Mouse (Mus musculus): ENCODE measurements around the gene Dspp. TPM values are rescaled to one million over a fixed set of nuclear protein-coding genes. Genes with fewer than 3 reads are reported as not detected.

The Dspp gene
- polyA plus RNA-seq, 1 experiment from 2014 or later: not detected

DNA sequence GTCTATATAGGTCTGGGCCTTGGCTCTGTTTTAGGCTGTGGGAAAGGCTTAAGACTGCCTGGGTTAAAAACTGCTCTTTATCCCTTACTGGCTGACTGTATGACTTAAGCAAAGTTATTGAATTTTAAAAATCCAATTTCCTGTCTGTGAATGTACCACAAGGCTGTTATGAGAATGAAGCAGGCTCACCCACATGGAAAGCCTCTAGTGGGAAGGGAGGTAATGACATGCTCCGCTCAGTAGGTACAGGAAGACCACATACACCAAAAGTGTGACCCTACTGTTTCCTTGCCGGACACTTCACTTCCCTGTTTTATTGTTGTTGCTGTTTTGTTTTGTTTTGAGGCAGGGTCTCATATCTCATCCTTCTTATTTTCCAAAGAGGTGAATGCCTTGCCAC lies 29.4 kb upstream of the Dspp start:
- Histone ChIP-seq H3K4me3 (ENCODE audit: low read length) (no peak overlapping the region), H3K9me3 (ENCODE audit: control insufficient read depth, low read length) (no peaks in the 10 kb centered on the region), H3K27ac (ENCODE audit: low read length) (no peak overlapping the region), H3K4me2 (ENCODE audit: low read depth, low read length) (no peak overlapping the region), H3K4me1 (replicated peaks; ENCODE audit: control insufficient read depth, insufficient read depth, low read length) (peaks cover 5% of the 10 kb centered on the region; the same call in 1 of the 2 replicates), H3K9ac (ENCODE audit: low read length) (no peak overlapping the region), H3K36me3 (ENCODE audit: control insufficient read depth, insufficient read depth, low read length) (no peaks in the 10 kb centered on the region), H3K27me3 (ENCODE audit: control insufficient read depth, insufficient read depth, low read depth, low read length) (no peaks in the 10 kb centered on the region)
- WGBS: 77% methylated on average over 2 of the region's 2 CpGs
- no peak for ATAC-seq (ENCODE audit: low read depth)

GRCm38 (mm10) chr5:104144057-104144456 lies 26.5 kb upstream of the Dspp start:
- Histone ChIP-seq H3K4me3 (ENCODE audit: low read length) (no peak overlapping the region), H3K4me2 (ENCODE audit: low read depth, low read length) (no peak overlapping the region), H3K4me1 (replicated peaks; ENCODE audit: control insufficient read depth, insufficient read depth, low read length) (no peaks in the 10 kb centered on the region), H3K9ac (ENCODE audit: low read length) (no peak overlapping the region), H3K36me3 (ENCODE audit: control insufficient read depth, insufficient read depth, low read length) (no peaks in the 10 kb centered on the region), H3K27me3 (ENCODE audit: control insufficient read depth, insufficient read depth, low read depth, low read length) (no peaks in the 10 kb centered on the region), H3K9me3 (ENCODE audit: control insufficient read depth, low read length) (no peaks in the 10 kb centered on the region), H3K27ac (ENCODE audit: low read length) (no peak overlapping the region)
- WGBS: 68% methylated on average over 4 of the region's 4 CpGs
- ATAC-seq (ENCODE audit: low read depth): no peak

GRCm38 (mm10) chr5:104149349-104149748 lies 21.2 kb upstream of the Dspp start:
- H3K9me3 ChIP-seq (ENCODE audit: control insufficient read depth, low read length): no peaks in the 10 kb centered on the region
- H3K4me1 ChIP-seq (replicated peaks; ENCODE audit: control insufficient read depth, insufficient read depth, low read length): no peaks in the 10 kb centered on the region
- ATAC-seq (ENCODE audit: low read depth): peak; percentile 88
- 49% methylated on average over 7 of the region's 7 CpGs for WGBS
- H3K4me3 ChIP-seq (ENCODE audit: low read length): no peak overlapping the region
- no peaks in the 10 kb centered on the region for H3K36me3 ChIP-seq (ENCODE audit: control insufficient read depth, insufficient read depth, low read length)
- peak overlapping the region; percentile 62 for H3K27ac ChIP-seq (ENCODE audit: low read length)
- H3K9ac ChIP-seq (ENCODE audit: low read length): no peak overlapping the region
- H3K4me2 ChIP-seq (ENCODE audit: low read depth, low read length): no peak overlapping the region
- no peaks in the 10 kb centered on the region for H3K27me3 ChIP-seq (ENCODE audit: control insufficient read depth, insufficient read depth, low read depth, low read length)

- Histone ChIP-seq H3K9me3 (ENCODE audit: control insufficient read depth, low read length) (no peaks in the 10 kb centered on the region), H3K9ac (ENCODE audit: low read length) (no peak overlapping the region), H3K36me3 (ENCODE audit: control insufficient read depth, insufficient read depth, low read length) (no peaks in the 10 kb centered on the region), H3K4me3 (ENCODE audit: low read length) (no peak overlapping the region), H3K27ac (ENCODE audit: low read length) (no peak overlapping the region), H3K4me2 (ENCODE audit: low read depth, low read length) (no peak overlapping the region), H3K27me3 (ENCODE audit: control insufficient read depth, insufficient read depth, low read depth, low read length) (no peaks in the 10 kb centered on the region), H3K4me1 (replicated peaks; ENCODE audit: control insufficient read depth, insufficient read depth, low read length) (no peaks in the 10 kb centered on the region)
- 84% methylated on average over 6 of the region's 6 CpGs for WGBS
- no peak for ATAC-seq (ENCODE audit: low read depth)
Observed at GRCm38 (mm10) chr5:104150196-104150595, 20.3 kb upstream of the Dspp start.

GRCm38 (mm10) chr5:104157701-104158100 lies 12.8 kb upstream of the Dspp start:
- H3K4me2 ChIP-seq (ENCODE audit: low read depth, low read length): no peak overlapping the region
- ATAC-seq (ENCODE audit: low read depth): no peak
- H3K9ac ChIP-seq (ENCODE audit: low read length): no peak overlapping the region
- no peaks in the 10 kb centered on the region for H3K36me3 ChIP-seq (ENCODE audit: control insufficient read depth, insufficient read depth, low read length)
- peaks cover 9% of the 10 kb centered on the region; the same call in 1 of the 2 replicates for H3K4me1 ChIP-seq (replicated peaks; ENCODE audit: control insufficient read depth, insufficient read depth, low read length)
- H3K27me3 ChIP-seq (ENCODE audit: control insufficient read depth, insufficient read depth, low read depth, low read length): no peaks in the 10 kb centered on the region
- H3K9me3 ChIP-seq (ENCODE audit: control insufficient read depth, low read length): no peaks in the 10 kb centered on the region
- H3K4me3 ChIP-seq (ENCODE audit: low read length): no peak overlapping the region
- no peak overlapping the region for H3K27ac ChIP-seq (ENCODE audit: low read length)
- WGBS: 77% methylated on average over 7 of the region's 7 CpGs

- peaks cover 9% of the 10 kb centered on the region; the same call in 1 of the 2 replicates for H3K4me1 ChIP-seq (replicated peaks; ENCODE audit: control insufficient read depth, insufficient read depth, low read length)
- ATAC-seq (ENCODE audit: low read depth): no peak
- WGBS: 72% methylated on average over 7 of the region's 7 CpGs
- no peak overlapping the region for H3K4me2 ChIP-seq (ENCODE audit: low read depth, low read length)
- no peaks in the 10 kb centered on the region for H3K9me3 ChIP-seq (ENCODE audit: control insufficient read depth, low read length)
- no peak overlapping the region for H3K9ac ChIP-seq (ENCODE audit: low read length)
- H3K36me3 ChIP-seq (ENCODE audit: control insufficient read depth, insufficient read depth, low read length): no peaks in the 10 kb centered on the region
- H3K27me3 ChIP-seq (ENCODE audit: control insufficient read depth, insufficient read depth, low read depth, low read length): no peaks in the 10 kb centered on the region
- H3K27ac ChIP-seq (ENCODE audit: low read length): no peak overlapping the region
- no peak overlapping the region for H3K4me3 ChIP-seq (ENCODE audit: low read length)
Observed at GRCm38 (mm10) chr5:104158332-104159052, 12.0 kb upstream of the Dspp start.

DNA sequence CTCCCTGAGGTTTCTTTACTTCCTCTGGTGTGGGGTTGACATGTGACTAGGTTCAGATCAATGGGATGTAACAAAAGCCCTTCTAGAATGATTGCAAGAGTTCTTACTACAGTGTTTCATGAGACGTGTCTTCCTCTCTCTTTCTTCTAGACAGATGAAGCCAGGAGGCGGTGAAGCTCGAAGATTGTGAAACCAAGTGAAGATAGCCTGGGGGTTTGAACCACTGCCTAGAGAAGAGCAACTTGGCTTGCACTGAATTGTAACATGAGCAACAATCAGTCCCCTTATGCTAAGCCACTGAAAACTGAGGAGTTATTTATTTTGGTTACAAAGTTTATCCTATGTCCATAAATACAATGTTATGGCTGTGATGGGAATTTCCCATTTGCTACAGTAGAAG lies 9.9 kb upstream of the Dspp start:
- no peak for ATAC-seq (ENCODE audit: low read depth)
- H3K4me3 ChIP-seq (ENCODE audit: low read length): no peak overlapping the region
- no peak overlapping the region for H3K9ac ChIP-seq (ENCODE audit: low read length)
- H3K27ac ChIP-seq (ENCODE audit: low read length): peak overlapping the region; percentile 36; the same call in 1 of the 2 replicates
- no peaks in the 10 kb centered on the region for H3K27me3 ChIP-seq (ENCODE audit: control insufficient read depth, insufficient read depth, low read depth, low read length)
- H3K36me3 ChIP-seq (ENCODE audit: control insufficient read depth, insufficient read depth, low read length): no peaks in the 10 kb centered on the region
- H3K4me1 ChIP-seq (replicated peaks; ENCODE audit: control insufficient read depth, insufficient read depth, low read length): peaks cover 9% of the 10 kb centered on the region; the same call in 1 of the 2 replicates
- H3K9me3 ChIP-seq (ENCODE audit: control insufficient read depth, low read length): no peaks in the 10 kb centered on the region
- WGBS: 64% methylated on average over 3 of the region's 3 CpGs
- H3K4me2 ChIP-seq (ENCODE audit: low read depth, low read length): no peak overlapping the region

GRCm38 (mm10) chr5:104161390-104161789 lies 9.1 kb upstream of the Dspp start:
- peak; percentile 91 for ATAC-seq (ENCODE audit: low read depth)
- 50% methylated on average over 1 of the region's 1 CpGs for WGBS
- H3K4me1 ChIP-seq (replicated peaks; ENCODE audit: control insufficient read depth, insufficient read depth, low read length): peaks cover 9% of the 10 kb centered on the region; the same call in 1 of the 2 replicates
- no peaks in the 10 kb centered on the region for H3K9me3 ChIP-seq (ENCODE audit: control insufficient read depth, low read length)
- no peak overlapping the region for H3K27ac ChIP-seq (ENCODE audit: low read length)
- H3K4me3 ChIP-seq (ENCODE audit: low read length): no peak overlapping the region
- no peaks in the 10 kb centered on the region for H3K27me3 ChIP-seq (ENCODE audit: control insufficient read depth, insufficient read depth, low read depth, low read length)
- H3K4me2 ChIP-seq (ENCODE audit: low read depth, low read length): no peak overlapping the region
- no peak overlapping the region for H3K9ac ChIP-seq (ENCODE audit: low read length)
- no peaks in the 10 kb centered on the region for H3K36me3 ChIP-seq (ENCODE audit: control insufficient read depth, insufficient read depth, low read length)

DNA sequence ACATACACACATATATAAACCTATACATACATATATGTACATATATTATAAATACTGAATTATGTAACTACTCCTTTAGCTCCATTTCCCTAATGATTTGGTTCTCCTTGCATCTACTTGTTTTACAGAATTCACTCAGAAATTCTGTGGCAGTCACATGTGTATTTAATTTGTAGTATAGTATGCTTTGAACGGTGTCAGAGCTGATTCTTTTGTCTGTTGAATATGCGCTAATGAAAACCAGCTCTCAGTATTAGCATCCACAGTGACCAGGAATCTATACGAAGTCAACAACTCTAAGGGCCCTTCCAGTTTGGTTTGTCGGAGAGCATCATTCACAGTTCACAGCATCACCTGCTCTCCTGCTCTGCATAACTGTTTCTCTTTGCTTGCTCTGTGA lies 7.0 kb upstream of the Dspp start:
- 84% methylated on average over 4 of the region's 4 CpGs for WGBS
- H3K36me3 ChIP-seq (ENCODE audit: control insufficient read depth, insufficient read depth, low read length): no peaks in the 10 kb centered on the region
- no peak for ATAC-seq (ENCODE audit: low read depth)

More for the DNA sequence above, 7.0 kb upstream of the Dspp start:
- Histone ChIP-seq H3K9me3 (ENCODE audit: control insufficient read depth, low read length) (no peaks in the 10 kb centered on the region), H3K9ac (ENCODE audit: low read length) (no peak overlapping the region), H3K4me1 (replicated peaks; ENCODE audit: control insufficient read depth, insufficient read depth, low read length) (peaks cover 9% of the 10 kb centered on the region; the same call in 1 of the 2 replicates), H3K4me2 (ENCODE audit: low read depth, low read length) (no peak overlapping the region), H3K27ac (ENCODE audit: low read length) (no peak overlapping the region), H3K4me3 (ENCODE audit: low read length) (no peak overlapping the region), H3K27me3 (ENCODE audit: control insufficient read depth, insufficient read depth, low read depth, low read length) (no peaks in the 10 kb centered on the region)

Measured in lung, embryonic 16.5 days (tissue).